Mouse (Mus musculus): ENCODE data around the gene Ppfia1. TPM values are rescaled to one million over a fixed set of nuclear protein-coding genes. Genes with fewer than 3 reads are reported as not detected.

The Ppfia1 gene
- polyA plus RNA-seq (2016; fragmentation: Nextera tagmentation; extraction: Ambion mirVana), result 43.2 and 45.5 TPM in 2 replicates

GRCm38 (mm10) chr7:144553237-144554122 is at the start of gene Ppfia1:
Ppfia1 (minus strand) TSS chr7:144553729.
- 0 out of 2 replicates have a peak, but pooled peaks cover 3% of the 10 kb centered on the region for H3K27me3 ChIP-seq (ENCODE audit: low read depth, poor library complexity, severe bottlenecking)
- no peaks in the 10 kb centered on the region for H3K9me3 ChIP-seq (replicated peaks)
- WGBS, result 1% methylated on average over 97 of the region's 97 CpGs
- H3K4me1 ChIP-seq, result peaks cover 24% of the 10 kb centered on the region
- H3K4me3 ChIP-seq, result peak within 1 kb of the TSS; percentile 99
- H3K27ac ChIP-seq, result peak within 1 kb of the TSS; percentile 92
- peak; percentile 99 for DNase-seq (ENCODE audit: low spot score)
- H3K36me3 ChIP-seq, result peaks cover 39% of the 10 kb centered on the region

DNA sequence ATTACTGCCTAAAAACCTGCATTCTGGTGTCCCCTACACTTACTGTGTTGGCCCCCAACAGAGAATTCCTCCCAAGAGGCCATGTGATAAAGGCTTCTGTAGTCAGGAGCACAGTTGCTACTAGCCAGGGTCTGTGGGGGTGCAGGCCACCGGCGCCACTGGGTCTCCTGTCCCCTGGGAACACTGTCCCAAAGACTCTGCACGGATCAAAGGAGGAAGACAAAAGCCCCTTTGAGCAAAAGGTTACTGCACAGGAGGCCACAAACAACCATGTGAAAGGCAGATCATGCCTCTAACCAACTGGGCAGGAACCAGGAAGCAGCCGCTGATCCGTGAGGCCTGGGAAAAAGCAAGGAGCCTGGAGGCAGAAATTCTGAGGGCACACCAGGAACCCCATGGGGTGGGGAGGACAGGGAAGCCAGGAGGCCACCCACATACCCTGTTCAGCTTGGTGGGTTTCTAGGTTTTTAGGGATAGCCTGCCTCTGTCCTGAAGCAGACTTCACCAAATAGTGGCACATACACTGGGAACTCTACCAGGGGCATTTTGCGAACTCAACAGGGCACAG is 46.9 kb upstream of the Ppfia1 start:
- Histone ChIP-seq H3K27ac (no peak overlapping the region), H3K36me3 (no peaks in the 10 kb centered on the region)

DNA sequence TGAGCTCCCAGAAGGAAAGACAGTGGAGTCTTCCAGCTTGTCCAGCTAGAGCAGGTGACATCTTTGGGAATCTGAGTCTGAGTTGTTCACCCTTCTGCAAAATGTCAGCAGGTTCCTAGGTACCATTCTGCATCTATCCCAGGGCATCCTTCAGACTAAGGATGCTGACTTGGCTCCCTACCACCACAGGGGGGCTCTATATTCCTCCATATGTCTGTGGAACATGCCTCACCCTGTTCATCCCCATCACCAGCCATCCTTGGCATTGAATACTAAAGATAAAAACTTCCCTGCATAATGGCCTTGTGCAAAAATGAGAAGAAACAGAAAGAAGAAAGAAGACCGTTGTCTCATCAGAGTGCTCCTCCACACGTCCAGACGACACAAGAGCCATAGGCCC is 36.0 kb upstream of the Ppfia1 start:
- Histone ChIP-seq H3K36me3 (no peaks in the 10 kb centered on the region), H3K27ac (no peak overlapping the region), H3K9me3 (replicated peaks) (no peaks in the 10 kb centered on the region), H3K27me3 (ENCODE audit: low read depth, poor library complexity, severe bottlenecking) (peaks cover 11% of the 10 kb centered on the region; the same call in 1 of the 2 replicates), H3K4me3 (no peak overlapping the region), H3K4me1 (no peaks in the 10 kb centered on the region)
- no peak for DNase-seq (ENCODE audit: low spot score)
- WGBS, result 81% methylated on average over 3 of the region's 3 CpGs

More for the DNA sequence above, 46.9 kb upstream of the Ppfia1 start:
- 65% methylated on average over 6 of the region's 6 CpGs for WGBS
- no peak for DNase-seq (ENCODE audit: low spot score)
- H3K4me3 ChIP-seq, result no peak overlapping the region
- H3K9me3 ChIP-seq (replicated peaks), result no peaks in the 10 kb centered on the region
- H3K4me1 ChIP-seq, result 0 out of 2 replicates have a peak, but pooled peaks cover 3% of the 10 kb centered on the region
- no peaks in the 10 kb centered on the region for H3K27me3 ChIP-seq (ENCODE audit: low read depth, poor library complexity, severe bottlenecking)

DNA sequence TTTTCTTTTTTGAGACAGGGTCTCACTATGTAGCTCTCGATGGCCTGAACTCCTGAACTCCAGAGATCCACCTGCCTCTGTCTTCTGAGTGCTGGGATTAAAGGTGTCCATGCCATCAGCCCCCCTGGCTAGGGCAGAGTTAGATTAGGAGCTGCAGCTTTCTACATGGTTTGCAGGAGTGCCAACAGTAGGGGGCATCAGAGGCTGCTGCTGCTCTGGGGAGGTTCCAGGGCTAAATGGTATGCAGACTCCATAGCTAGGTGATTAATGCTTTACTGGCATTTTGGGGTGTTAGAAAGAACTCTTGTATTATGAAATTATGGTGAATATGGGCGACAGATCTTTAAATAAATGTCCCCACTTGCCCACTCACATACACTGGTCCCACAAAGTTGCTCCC is 33.8 kb upstream of the Ppfia1 start:
- DNase-seq (ENCODE audit: low spot score), result no peak
- 39% methylated on average over 2 of the region's 2 CpGs for WGBS
- Histone ChIP-seq H3K27ac (no peak overlapping the region), H3K36me3 (no peaks in the 10 kb centered on the region), H3K4me1 (peaks cover 13% of the 10 kb centered on the region), H3K27me3 (ENCODE audit: low read depth, poor library complexity, severe bottlenecking) (peaks cover 14% of the 10 kb centered on the region; the same call in 1 of the 2 replicates), H3K4me3 (no peak overlapping the region), H3K9me3 (replicated peaks) (no peaks in the 10 kb centered on the region)

GRCm38 (mm10) chr7:144585648-144586047 is 32.1 kb upstream of the Ppfia1 start:
- Histone ChIP-seq H3K4me1 (peaks cover 23% of the 10 kb centered on the region), H3K27ac (no peak overlapping the region), H3K36me3 (peaks cover 3% of the 10 kb centered on the region), H3K27me3 (ENCODE audit: low read depth, poor library complexity, severe bottlenecking) (peaks cover 11% of the 10 kb centered on the region; the same call in 1 of the 2 replicates), H3K4me3 (no peak overlapping the region), H3K9me3 (replicated peaks) (no peaks in the 10 kb centered on the region)
- WGBS, result 19% methylated on average over 6 of the region's 6 CpGs
- DNase-seq (ENCODE audit: low spot score), result peak; percentile 88

DNA sequence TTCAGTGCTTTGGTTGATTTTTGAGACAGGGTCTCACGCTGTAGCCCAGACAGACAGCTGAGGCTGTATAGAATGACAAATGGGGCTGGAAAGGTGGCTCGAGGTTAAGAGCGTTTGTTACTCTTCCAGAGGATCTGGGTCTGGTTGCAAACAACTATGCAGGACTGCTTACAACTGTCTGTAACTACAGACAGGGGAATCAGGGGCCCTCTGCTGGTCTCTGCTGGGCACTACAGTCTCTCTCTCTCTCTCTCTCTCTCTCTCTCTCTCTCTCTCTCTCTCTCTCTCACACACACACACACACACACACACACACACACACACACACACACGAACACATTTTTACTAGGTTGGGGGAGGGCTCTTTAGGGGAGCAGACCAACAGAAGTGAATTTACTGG is 30.1 kb upstream of the Ppfia1 start:
- Histone ChIP-seq H3K27ac (no peak overlapping the region), H3K36me3 (peaks cover 23% of the 10 kb centered on the region), H3K9me3 (replicated peaks) (no peaks in the 10 kb centered on the region), H3K4me3 (no peak overlapping the region), H3K4me1 (peaks cover 24% of the 10 kb centered on the region), H3K27me3 (ENCODE audit: low read depth, poor library complexity, severe bottlenecking) (peaks cover 11% of the 10 kb centered on the region; the same call in 1 of the 2 replicates)
- DNase-seq (ENCODE audit: low spot score), result peak; percentile 66
- 2% methylated on average over 4 of the region's 4 CpGs for WGBS

DNA sequence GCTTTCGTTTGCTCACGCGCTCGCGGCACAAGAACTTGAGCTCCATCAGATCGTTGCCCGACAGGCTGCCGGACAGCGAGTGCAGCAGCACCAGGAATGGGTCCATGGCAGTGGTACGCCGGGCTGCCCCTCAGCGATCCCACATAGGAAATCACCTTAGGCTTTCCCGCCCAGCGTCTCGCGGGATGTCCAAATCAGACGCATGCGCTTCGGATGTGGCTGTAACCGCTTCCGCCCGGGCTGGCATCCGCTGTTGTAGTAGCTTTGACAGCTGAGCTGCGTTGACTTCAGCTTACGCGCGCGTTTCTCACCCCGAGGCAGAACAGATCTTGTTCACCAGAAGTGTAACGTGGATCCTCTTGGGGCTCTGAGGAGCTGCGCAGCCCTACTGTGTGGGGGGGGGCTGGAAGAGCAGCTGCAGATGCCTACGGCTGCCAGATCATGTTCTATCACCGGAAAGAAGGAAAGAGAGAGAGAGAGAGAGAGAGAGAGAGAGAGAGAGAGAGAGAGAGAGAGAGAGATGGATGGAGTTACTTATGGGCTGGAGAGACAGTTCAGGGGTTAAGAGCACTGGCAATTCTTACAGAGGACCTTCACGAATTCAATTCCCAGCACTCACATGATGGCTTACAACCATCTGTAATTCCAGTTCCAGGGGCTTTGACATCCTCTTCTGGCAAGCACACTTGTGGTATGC is 28.9 kb upstream of the Ppfia1 start, which contains the start of gene Fadd:
Gene Fadd (minus strand): TSS at position 180 of the 697 bp plus-strand sequence.
- peaks cover 11% of the 10 kb centered on the region; the same call in 1 of the 2 replicates for H3K27me3 ChIP-seq (ENCODE audit: low read depth, poor library complexity, severe bottlenecking)
- peak within 1 kb of the TSS; percentile 92 for H3K27ac ChIP-seq
- H3K9me3 ChIP-seq (replicated peaks), result no peaks in the 10 kb centered on the region
- peak; percentile 93 for DNase-seq (ENCODE audit: low spot score)
- H3K4me1 ChIP-seq, result peaks cover 24% of the 10 kb centered on the region
- 3% methylated on average over 34 of the region's 34 CpGs for WGBS
- H3K36me3 ChIP-seq, result peaks cover 28% of the 10 kb centered on the region
- H3K4me3 ChIP-seq, result peak within 1 kb of the TSS; percentile 90

DNA sequence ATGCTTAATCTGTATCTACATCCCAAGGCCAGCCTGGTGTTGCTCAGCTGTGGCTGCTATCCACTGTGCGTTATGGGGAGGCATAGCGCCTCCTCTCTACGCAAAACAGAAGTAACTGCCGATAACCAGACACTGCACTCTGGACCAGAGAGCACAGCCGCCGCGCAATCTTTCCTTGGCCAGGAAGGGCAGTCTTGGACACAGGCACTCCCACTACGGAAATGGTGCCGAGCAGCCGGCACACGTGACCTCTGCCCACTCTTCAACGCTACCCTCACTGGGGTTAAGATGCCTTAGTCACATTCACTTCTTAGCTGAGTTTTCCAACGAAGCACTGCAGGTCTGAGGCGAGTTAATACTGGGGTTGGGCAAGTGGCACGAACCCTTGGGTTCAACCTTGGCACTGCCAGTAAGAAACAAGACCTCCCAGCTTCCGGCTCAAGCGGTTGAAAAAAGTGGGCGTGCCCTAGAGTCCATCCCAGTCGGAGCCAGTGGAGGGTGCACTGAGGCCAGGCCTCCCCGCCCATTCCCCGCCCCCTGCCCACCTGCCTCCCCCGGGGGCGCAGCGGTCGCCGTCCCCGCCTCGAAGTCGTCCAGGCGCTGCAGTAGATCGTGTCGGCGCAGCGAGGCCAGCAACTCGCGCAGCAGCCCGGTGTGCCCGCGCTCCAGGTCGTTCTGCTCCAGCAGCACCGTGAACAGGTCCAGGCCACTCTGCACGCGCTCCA is 28.2 kb upstream of the Ppfia1 start:
- peaks cover 11% of the 10 kb centered on the region; the same call in 1 of the 2 replicates for H3K27me3 ChIP-seq (ENCODE audit: low read depth, poor library complexity, severe bottlenecking)
- WGBS, result 1% methylated on average over 43 of the region's 43 CpGs
- peak overlapping the region; percentile 90 for H3K4me3 ChIP-seq
- peaks cover 24% of the 10 kb centered on the region for H3K4me1 ChIP-seq
- DNase-seq (ENCODE audit: low spot score), result peak; percentile 89
- H3K36me3 ChIP-seq, result peaks cover 28% of the 10 kb centered on the region
- no peaks in the 10 kb centered on the region for H3K9me3 ChIP-seq (replicated peaks)
- H3K27ac ChIP-seq, result peak overlapping the region; percentile 92

DNA sequence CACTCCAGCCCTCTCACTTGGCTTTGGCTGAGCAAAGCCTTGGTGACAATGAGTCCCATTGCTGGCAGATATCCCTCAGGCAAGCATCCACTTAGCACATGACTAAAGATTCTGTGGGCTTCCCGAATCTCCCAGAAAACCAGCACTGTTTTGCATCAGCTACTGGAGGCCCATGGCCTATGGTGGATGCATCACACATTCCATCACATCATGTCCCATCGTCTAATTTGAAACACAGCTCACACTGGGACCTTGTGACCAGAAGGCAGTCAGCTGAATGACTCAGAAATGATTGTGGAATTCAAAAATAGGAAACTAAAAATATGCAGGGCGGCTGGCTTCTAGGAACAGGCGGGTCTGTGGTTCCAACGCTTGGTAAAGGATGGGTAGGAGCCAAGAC is 24.3 kb upstream of the Ppfia1 start:
- no peaks in the 10 kb centered on the region for H3K27me3 ChIP-seq (ENCODE audit: low read depth, poor library complexity, severe bottlenecking)
- DNase-seq (ENCODE audit: low spot score), result no peak
- H3K36me3 ChIP-seq, result peaks cover 28% of the 10 kb centered on the region
- H3K4me3 ChIP-seq, result no peak overlapping the region
- H3K27ac ChIP-seq, result no peak overlapping the region
- 94% methylated on average over 5 of the region's 5 CpGs for WGBS
- H3K4me1 ChIP-seq, result peaks cover 17% of the 10 kb centered on the region
- H3K9me3 ChIP-seq (replicated peaks), result no peaks in the 10 kb centered on the region

DNA sequence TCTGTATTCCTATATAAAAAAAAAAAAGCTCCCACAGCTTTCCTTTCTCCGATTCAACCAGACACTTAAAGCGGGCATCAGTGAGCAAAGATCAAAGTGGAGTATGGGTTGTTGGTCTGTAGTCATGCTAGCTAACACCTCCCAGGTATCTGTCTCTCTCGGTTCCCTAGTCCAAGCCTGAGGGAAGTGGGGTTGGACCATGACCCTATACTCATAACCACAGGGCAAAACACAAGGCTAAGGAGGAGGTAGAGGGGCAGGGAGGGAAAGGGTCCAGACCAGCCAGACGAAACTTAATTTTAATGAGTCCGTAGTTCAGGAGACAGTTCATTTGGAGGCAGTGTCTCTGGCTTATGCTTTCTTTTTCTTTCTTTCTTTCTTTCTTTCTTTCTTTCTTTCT is 18.7 kb upstream of the Ppfia1 start:
- no peak overlapping the region for H3K27ac ChIP-seq
- no peaks in the 10 kb centered on the region for H3K4me1 ChIP-seq
- H3K27me3 ChIP-seq (ENCODE audit: low read depth, poor library complexity, severe bottlenecking), result no peaks in the 10 kb centered on the region
- H3K9me3 ChIP-seq (replicated peaks), result no peaks in the 10 kb centered on the region
- no peak overlapping the region for H3K4me3 ChIP-seq
- WGBS, result 86% methylated on average over 5 of the region's 5 CpGs
- DNase-seq (ENCODE audit: low spot score), result no peak
- no peaks in the 10 kb centered on the region for H3K36me3 ChIP-seq

DNA sequence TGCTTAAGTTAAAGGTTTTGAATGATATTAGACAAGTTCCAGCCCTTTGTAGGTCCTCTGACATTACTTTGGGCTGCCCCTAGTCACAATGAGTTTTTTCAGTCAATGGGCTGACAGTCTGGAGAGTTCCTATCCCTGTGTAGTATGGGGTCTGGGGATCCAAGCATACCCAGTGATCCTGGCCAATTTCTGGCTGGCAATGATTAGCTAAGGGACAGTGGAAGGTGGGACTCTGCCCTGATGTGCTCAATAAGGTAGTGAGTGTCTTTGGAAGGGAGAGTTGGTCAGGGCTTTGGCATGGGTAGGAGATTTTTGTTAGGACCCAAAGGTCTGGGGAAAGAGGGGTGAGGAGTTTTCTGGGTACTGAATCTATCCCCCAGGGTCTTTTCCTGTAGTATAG is 18.1 kb upstream of the Ppfia1 start:
- DNase-seq (ENCODE audit: low spot score), result no peak
- no peaks in the 10 kb centered on the region for H3K27me3 ChIP-seq (ENCODE audit: low read depth, poor library complexity, severe bottlenecking)

DNA sequence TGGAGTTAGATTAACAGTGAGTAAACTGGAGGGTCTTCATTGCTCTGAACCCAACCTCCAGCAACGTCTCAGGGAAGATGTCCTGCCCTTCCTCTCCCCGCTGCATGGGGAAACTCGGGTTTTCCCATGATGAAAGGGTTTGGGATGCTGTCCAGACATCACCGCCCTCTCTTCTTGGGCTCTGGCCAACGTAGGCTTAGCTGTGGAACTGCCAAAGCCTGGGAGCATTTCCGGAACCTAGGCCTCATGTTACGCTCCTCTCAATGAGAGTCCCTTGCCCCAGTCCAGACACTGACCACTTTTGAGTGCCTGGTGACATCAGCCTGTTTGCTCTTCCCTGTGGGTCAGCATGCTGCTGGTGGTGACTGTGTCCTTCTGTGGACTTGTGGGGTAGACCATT is 15.9 kb upstream of the Ppfia1 start:
- Histone ChIP-seq H3K27ac (no peak overlapping the region), H3K9me3 (replicated peaks) (no peaks in the 10 kb centered on the region), H3K4me1 (peaks cover 3% of the 10 kb centered on the region), H3K4me3 (no peak overlapping the region), H3K27me3 (ENCODE audit: low read depth, poor library complexity, severe bottlenecking) (no peaks in the 10 kb centered on the region), H3K36me3 (no peaks in the 10 kb centered on the region)
- whole genome bisulfite sequencing, result 76% methylated on average over 7 of the region's 7 CpGs
- no peak for DNase-seq (ENCODE audit: low spot score)

More for the DNA sequence above, 18.1 kb upstream of the Ppfia1 start:
- H3K4me1 ChIP-seq, result no peaks in the 10 kb centered on the region
- no peak overlapping the region for H3K4me3 ChIP-seq
- H3K36me3 ChIP-seq, result no peaks in the 10 kb centered on the region
- H3K27ac ChIP-seq, result no peak overlapping the region
- no peaks in the 10 kb centered on the region for H3K9me3 ChIP-seq (replicated peaks)
